Mouse (Mus musculus) lung, adult 2 months (tissue): Measurements from ENCODE around the gene Adcy9.

Source experiments
- CTCF ChIP-seq: fragments of 200-500 bp; IDR thresholded peaks from 2 replicates; pipeline ENCODE4 v1.5.1; 2011; ENCODE audit warnings: mild to moderate bottlenecking, low read length, control low read depth; ENCODE audit not compliant: insufficient read depth
- POLR2A ChIP-seq: fragments of 200-500 bp; IDR thresholded peaks from 2 replicates; pipeline ENCODE4 v1.6.1; 2011; ENCODE audit warnings: low read depth, mild to moderate bottlenecking, control low read depth, low read length, borderline replicate concordance; ENCODE audit errors: extremely low read depth

DNA sequence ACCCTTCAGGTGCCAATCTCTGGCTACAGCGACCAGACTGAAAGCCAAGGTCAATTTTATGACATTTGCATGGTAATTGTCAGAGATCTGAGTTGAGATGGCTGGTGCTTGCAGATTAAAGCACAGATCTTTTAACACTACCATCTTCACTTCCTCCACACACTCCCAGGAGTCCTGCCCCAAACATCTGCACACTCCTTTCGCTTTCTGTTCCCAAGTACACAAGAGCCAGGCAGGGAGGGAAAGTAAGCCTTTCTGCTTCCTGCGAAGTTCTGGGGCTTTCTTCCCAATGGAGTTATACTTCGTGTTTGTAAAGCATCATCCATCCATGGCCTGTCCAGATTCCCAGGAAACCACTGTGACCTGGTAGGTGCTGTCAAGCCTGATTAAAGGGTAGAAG is 38.8 kb downstream of the Adcy9 start:
- no peak for TF ChIP-seq CTCF
- no peak for TF ChIP-seq POLR2A
